12 mouse cellular contexts compared by ENCODE assay signal in the genomic region with DNA sequence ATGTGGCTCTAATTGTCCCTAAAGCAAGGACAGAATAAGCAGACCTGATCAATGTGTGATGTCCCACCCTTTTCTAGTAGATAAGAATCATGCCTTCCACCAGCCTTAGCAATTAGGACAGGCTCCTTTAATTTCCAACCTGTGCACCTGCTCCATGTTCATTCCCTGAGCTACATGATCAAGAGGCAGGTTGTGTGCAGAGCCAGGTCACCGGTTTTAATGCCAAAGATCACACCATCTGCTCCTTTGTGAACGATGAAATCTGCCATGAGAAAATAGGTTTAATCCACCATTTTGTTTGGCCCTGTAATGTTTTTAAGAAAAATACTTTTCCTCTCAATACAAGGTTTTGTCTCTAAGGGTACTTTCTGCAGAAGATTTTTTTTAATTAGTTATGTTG.
"Had no signal": no experiment of that assay in that cellular context is flagged by ENCODE, and none has a peak within 500 bp of the region (broad histone marks: within the 10 kb centered on the region; RNA-seq: fewer than 3 reads in every experiment).

No protein-coding gene starts in this region.

- DNase-seq: retina, postnatal 1 day; right cerebral cortex, adult 18-20 months; right cerebral cortex, postnatal 14 days; right cerebral cortex, postnatal 25 days; right cerebral cortex, postnatal 4 days; spleen, adult 18-20 months; thymus, adult 18-20 months; thymus, adult 2 months; thymus, postnatal 14 days; thymus, postnatal 25 days; thymus, postnatal 36 days; thymus, postnatal 4 days had no signal
